Mouse (Mus musculus): ENCODE measurements around the gene Vcl. TPM values are rescaled to one million over a fixed set of nuclear protein-coding genes. Genes with fewer than 3 reads are reported as not detected.

Gene Vcl
- polyA plus RNA-seq, 1 experiment = 20.3 TPM

DNA sequence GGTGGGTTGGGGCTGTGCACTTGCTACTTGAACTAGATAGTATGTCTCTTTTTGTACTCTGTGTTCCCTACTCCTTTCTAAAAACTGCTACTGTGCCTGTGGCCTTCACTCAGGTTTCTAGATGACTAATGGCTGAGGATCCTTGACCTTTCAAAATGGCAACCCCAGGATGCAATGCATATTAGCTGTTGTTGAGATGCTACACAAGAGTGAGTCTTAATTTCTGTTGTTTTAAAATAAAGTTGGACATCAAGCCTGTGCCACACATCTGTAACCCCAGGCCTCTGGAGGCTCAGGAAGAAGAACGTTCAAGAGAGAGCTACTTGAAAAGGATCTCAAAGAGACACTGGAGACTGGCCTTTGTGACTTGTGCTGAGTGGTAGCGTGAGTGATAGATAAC, 48.5 kb downstream of the Vcl start:
- no peaks in the 10 kb centered on the region; the same call in 1 of the 2 replicates for H3K36me3 ChIP-seq (ENCODE audit: control insufficient read depth, insufficient read depth, low read length)
- TF ChIP-seq CTCF (IDR thresholded peaks at IDR 0.05; ENCODE audit: extremely low read depth, insufficient read depth, insufficient read length, insufficient replicate concordance) (no peak), POLR2A (IDR thresholded peaks at IDR 0.05; ENCODE audit: low read depth, low read length) (no peak)
- no peaks in the 10 kb centered on the region for H3K27me3 ChIP-seq (ENCODE audit: control insufficient read depth, insufficient read depth, low read length)
- no peak overlapping the region for H3K4me3 ChIP-seq (ENCODE audit: extremely low read depth, insufficient read depth, insufficient read length)
- WGBS = 86% methylated on average over 2 of the region's 2 CpGs
- no peak overlapping the region for H3K27ac ChIP-seq (ENCODE audit: insufficient read depth, low read length)
- H3K4me1 ChIP-seq (ENCODE audit: control insufficient read depth, insufficient read depth, insufficient read length) = no peaks in the 10 kb centered on the region
- no peak for DNase-seq (ENCODE audit: low read depth in 1 of 2, low spot score in 2 of 2)

- Histone ChIP-seq H3K27me3 (ENCODE audit: control insufficient read depth, insufficient read depth, low read length) (no peaks in the 10 kb centered on the region), H3K4me3 (ENCODE audit: extremely low read depth, insufficient read depth, insufficient read length) (no peak overlapping the region), H3K36me3 (ENCODE audit: control insufficient read depth, insufficient read depth, low read length) (no peaks in the 10 kb centered on the region; the same call in 1 of the 2 replicates), H3K27ac (ENCODE audit: insufficient read depth, low read length) (no peak overlapping the region), H3K4me1 (ENCODE audit: control insufficient read depth, insufficient read depth, insufficient read length) (peaks cover 4% of the 10 kb centered on the region; the same call in 1 of the 2 replicates)
- WGBS = 94% methylated on average over 2 of the region's 2 CpGs
- no peak for DNase-seq (ENCODE audit: low read depth in 1 of 2, low spot score in 2 of 2)
- TF ChIP-seq POLR2A (IDR thresholded peaks at IDR 0.05; ENCODE audit: low read depth, low read length) (no peak), CTCF (IDR thresholded peaks at IDR 0.05; ENCODE audit: extremely low read depth, insufficient read depth, insufficient read length, insufficient replicate concordance) (no peak)
These were observed 54.6 kb downstream of the Vcl start for GRCm38 (mm10) chr14:20983832-20984231.

- peaks cover 4% of the 10 kb centered on the region; the same call in 1 of the 2 replicates for H3K4me1 ChIP-seq (ENCODE audit: control insufficient read depth, insufficient read depth, insufficient read length)
- H3K36me3 ChIP-seq (ENCODE audit: control insufficient read depth, insufficient read depth, low read length) = no peaks in the 10 kb centered on the region; the same call in 1 of the 2 replicates
- no peak for TF ChIP-seq CTCF (IDR thresholded peaks at IDR 0.05; ENCODE audit: extremely low read depth, insufficient read depth, insufficient read length, insufficient replicate concordance)
- no peak for TF ChIP-seq POLR2A (IDR thresholded peaks at IDR 0.05; ENCODE audit: low read depth, low read length)
- no peaks in the 10 kb centered on the region for H3K27me3 ChIP-seq (ENCODE audit: control insufficient read depth, insufficient read depth, low read length)
- no peak overlapping the region for H3K27ac ChIP-seq (ENCODE audit: insufficient read depth, low read length)
- 39% methylated on average over 3 of the region's 3 CpGs for WGBS
- no peak for DNase-seq (ENCODE audit: low read depth in 1 of 2, low spot score in 2 of 2)
- H3K4me3 ChIP-seq (ENCODE audit: extremely low read depth, insufficient read depth, insufficient read length) = no peak overlapping the region
These were observed 56.3 kb downstream of the Vcl start for GRCm38 (mm10) chr14:20985482-20985881.

DNA sequence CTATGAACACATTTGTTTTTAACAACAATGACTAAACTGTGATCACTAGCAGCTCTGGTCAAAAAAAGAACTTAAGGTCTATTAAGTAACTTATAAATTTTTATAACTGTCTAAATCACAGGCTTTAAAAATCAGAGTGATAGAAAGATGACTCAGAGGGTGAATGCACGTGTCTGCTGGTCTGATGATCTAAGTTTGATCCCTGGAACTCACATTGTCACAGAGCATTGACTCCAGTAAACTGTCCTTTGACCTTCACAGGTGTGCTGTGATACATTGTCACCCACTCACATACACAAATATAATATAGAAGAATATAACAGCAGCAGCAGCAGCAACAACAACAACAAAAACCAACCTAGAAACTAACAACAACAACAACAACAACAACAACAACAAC, 62.3 kb downstream of the Vcl start:
- no peak overlapping the region for H3K4me3 ChIP-seq (ENCODE audit: extremely low read depth, insufficient read depth, insufficient read length)
- peaks cover 1% of the 10 kb centered on the region; the same call in 1 of the 2 replicates for H3K36me3 ChIP-seq (ENCODE audit: control insufficient read depth, insufficient read depth, low read length)
- TF ChIP-seq CTCF (IDR thresholded peaks at IDR 0.05; ENCODE audit: extremely low read depth, insufficient read depth, insufficient read length, insufficient replicate concordance) (no peak), POLR2A (IDR thresholded peaks at IDR 0.05; ENCODE audit: low read depth, low read length) (no peak)
- DNase-seq (ENCODE audit: low read depth in 1 of 2, low spot score in 2 of 2) = no peak
- no peaks in the 10 kb centered on the region for H3K27me3 ChIP-seq (ENCODE audit: control insufficient read depth, insufficient read depth, low read length)
- 95% methylated on average over 1 of the region's 1 CpGs for WGBS
- H3K4me1 ChIP-seq (ENCODE audit: control insufficient read depth, insufficient read depth, insufficient read length) = no peaks in the 10 kb centered on the region
- H3K27ac ChIP-seq (ENCODE audit: insufficient read depth, low read length) = no peak overlapping the region

GRCm38 (mm10) chr14:20993067-20993691, 64.0 kb downstream of the Vcl start:
- Histone ChIP-seq H3K27ac (ENCODE audit: insufficient read depth, low read length) (no peak overlapping the region), H3K36me3 (ENCODE audit: control insufficient read depth, insufficient read depth, low read length) (peaks cover 1% of the 10 kb centered on the region; the same call in 1 of the 2 replicates), H3K27me3 (ENCODE audit: control insufficient read depth, insufficient read depth, low read length) (no peaks in the 10 kb centered on the region), H3K4me1 (ENCODE audit: control insufficient read depth, insufficient read depth, insufficient read length) (no peaks in the 10 kb centered on the region), H3K4me3 (ENCODE audit: extremely low read depth, insufficient read depth, insufficient read length) (no peak overlapping the region)
- DNase-seq (ENCODE audit: low read depth in 1 of 2, low spot score in 2 of 2) = peak in 1 of 2 experiments; percentile 16
- WGBS = 54% methylated on average over 3 of the region's 3 CpGs
- TF ChIP-seq CTCF (IDR thresholded peaks at IDR 0.05; ENCODE audit: extremely low read depth, insufficient read depth, insufficient read length, insufficient replicate concordance) (peak; percentile 31; the same call in 1 of the 2 replicates), POLR2A (IDR thresholded peaks at IDR 0.05; ENCODE audit: low read depth, low read length) (no peak)

DNA sequence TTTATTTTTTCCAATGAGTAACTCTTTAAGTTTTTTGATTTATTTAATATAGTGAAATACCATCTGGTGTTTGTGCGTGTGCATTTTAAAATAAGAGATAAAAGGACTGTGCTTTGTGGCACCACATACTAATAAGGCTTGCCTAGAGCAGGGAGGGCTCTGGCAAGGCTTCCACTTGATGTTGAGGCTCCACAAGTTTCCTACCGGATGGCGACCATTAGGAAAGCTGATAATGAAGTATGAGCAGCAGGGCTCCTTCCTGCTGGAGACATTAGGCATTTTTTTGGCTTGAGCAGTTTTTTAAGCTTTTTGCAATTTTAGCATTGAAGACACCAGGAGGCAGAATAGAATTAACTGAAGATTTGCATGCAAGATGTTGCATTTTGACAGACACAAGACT, 65.3 kb downstream of the Vcl start:
- no peak for TF ChIP-seq CTCF (IDR thresholded peaks at IDR 0.05; ENCODE audit: extremely low read depth, insufficient read depth, insufficient read length, insufficient replicate concordance)
- TF ChIP-seq POLR2A (IDR thresholded peaks at IDR 0.05; ENCODE audit: low read depth, low read length) = no peak
- 90% methylated on average over 3 of the region's 3 CpGs for WGBS
- Histone ChIP-seq H3K36me3 (ENCODE audit: control insufficient read depth, insufficient read depth, low read length) (peaks cover 1% of the 10 kb centered on the region; the same call in 1 of the 2 replicates), H3K4me3 (ENCODE audit: extremely low read depth, insufficient read depth, insufficient read length) (no peak overlapping the region), H3K4me1 (ENCODE audit: control insufficient read depth, insufficient read depth, insufficient read length) (no peaks in the 10 kb centered on the region), H3K27ac (ENCODE audit: insufficient read depth, low read length) (no peak overlapping the region), H3K27me3 (ENCODE audit: control insufficient read depth, insufficient read depth, low read length) (no peaks in the 10 kb centered on the region)
- no peak for DNase-seq (ENCODE audit: low read depth in 1 of 2, low spot score in 2 of 2)

DNA sequence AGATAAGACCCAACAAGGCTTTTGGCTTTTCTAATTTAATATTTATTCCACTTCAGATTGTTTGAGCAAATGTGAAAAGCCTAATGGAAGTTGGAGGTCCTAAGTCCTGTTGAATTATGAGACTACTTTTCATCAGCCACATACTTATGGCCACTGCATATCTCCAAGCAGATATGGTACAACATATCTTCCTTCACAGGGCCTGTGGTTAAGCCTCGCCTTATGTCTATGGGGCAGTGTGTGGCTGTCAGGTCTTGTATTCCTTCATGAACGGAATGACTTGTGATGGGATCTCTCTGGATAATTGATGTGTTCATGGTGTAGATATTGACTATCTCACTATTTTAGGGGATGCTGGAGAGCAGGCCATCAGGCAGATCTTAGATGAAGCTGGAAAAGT, 66.3 kb downstream of the Vcl start:
- TF ChIP-seq CTCF (IDR thresholded peaks at IDR 0.05; ENCODE audit: extremely low read depth, insufficient read depth, insufficient read length, insufficient replicate concordance) (no peak), POLR2A (IDR thresholded peaks at IDR 0.05; ENCODE audit: low read depth, low read length) (no peak)
- H3K36me3 ChIP-seq (ENCODE audit: control insufficient read depth, insufficient read depth, low read length) = peaks cover 1% of the 10 kb centered on the region; the same call in 1 of the 2 replicates
- WGBS = 86% methylated on average over 2 of the region's 2 CpGs
- H3K27me3 ChIP-seq (ENCODE audit: control insufficient read depth, insufficient read depth, low read length) = no peaks in the 10 kb centered on the region
- H3K4me1 ChIP-seq (ENCODE audit: control insufficient read depth, insufficient read depth, insufficient read length) = no peaks in the 10 kb centered on the region
- no peak for DNase-seq (ENCODE audit: low read depth in 1 of 2, low spot score in 2 of 2)
- no peak overlapping the region for H3K4me3 ChIP-seq (ENCODE audit: extremely low read depth, insufficient read depth, insufficient read length)
- H3K27ac ChIP-seq (ENCODE audit: insufficient read depth, low read length) = no peak overlapping the region
